Mouse (Mus musculus): ENCODE measurements around the gene Thbs4. TPM values are rescaled to one million over a fixed set of nuclear protein-coding genes. Genes with fewer than 3 reads are reported as not detected.

Gene Thbs4
- polyA plus RNA-seq, 1 experiment from 2014 or later, result 36.0 TPM

GRCm38 (mm10) chr13:92806785-92807184 lies 12.2 kb upstream of the Thbs4 start:
- H3K4me3 ChIP-seq (ENCODE audit: control insufficient read depth in 1 of 2, insufficient read depth in 1 of 2, low read depth in 1 of 2, low read length in 2 of 2), result no peak overlapping the region
- H3K4me2 ChIP-seq (ENCODE audit: low read length), result no peak overlapping the region
- ATAC-seq (ENCODE audit: insufficient number of reproducible peaks, insufficient read depth, low FRiP score, low read depth), result no peak
- H3K9ac ChIP-seq (ENCODE audit: low read length), result no peak overlapping the region
- no peaks in the 10 kb centered on the region for H3K36me3 ChIP-seq (ENCODE audit: control insufficient read depth, insufficient read depth, low read length)
- H3K9me3 ChIP-seq (ENCODE audit: control insufficient read depth, low read length), result no peaks in the 10 kb centered on the region
- no peaks in the 10 kb centered on the region for H3K27me3 ChIP-seq (ENCODE audit: control insufficient read depth, insufficient read depth, low read length)
- H3K4me1 ChIP-seq (ENCODE audit: control insufficient read depth in 2 of 2, insufficient read depth in 2 of 2, low read length in 2 of 2), result no peaks in the 10 kb centered on the region
- no peak overlapping the region for H3K27ac ChIP-seq (replicated peaks in 1 of 2; ENCODE audit: control insufficient read depth in 1 of 2, insufficient read depth in 1 of 2, low read depth in 2 of 2, low read length in 2 of 2)

- Histone ChIP-seq H3K36me3 (ENCODE audit: control insufficient read depth, insufficient read depth, low read length) (no peaks in the 10 kb centered on the region), H3K9me3 (ENCODE audit: control insufficient read depth, low read length) (no peaks in the 10 kb centered on the region), H3K4me3 (ENCODE audit: control insufficient read depth in 1 of 2, insufficient read depth in 1 of 2, low read depth in 1 of 2, low read length in 2 of 2) (no peak overlapping the region), H3K9ac (ENCODE audit: low read length) (no peak overlapping the region), H3K4me2 (ENCODE audit: low read length) (no peak overlapping the region), H3K27ac (replicated peaks in 1 of 2; ENCODE audit: control insufficient read depth in 1 of 2, insufficient read depth in 1 of 2, low read depth in 2 of 2, low read length in 2 of 2) (no peak overlapping the region), H3K4me1 (ENCODE audit: control insufficient read depth in 2 of 2, insufficient read depth in 2 of 2, low read length in 2 of 2) (no peaks in the 10 kb centered on the region; a peak in 2 of 4 replicates), H3K27me3 (ENCODE audit: control insufficient read depth, insufficient read depth, low read length) (0 out of 2 replicates have a peak, but pooled peaks cover under 1% of the 10 kb centered on the region)
- ATAC-seq (ENCODE audit: insufficient number of reproducible peaks, insufficient read depth, low FRiP score, low read depth), result no peak
- 54% methylated on average over 7 of the region's 7 CpGs for WGBS
These were observed 4.8 kb upstream of the Thbs4 start for GRCm38 (mm10) chr13:92799306-92799925.

- no peaks in the 10 kb centered on the region for H3K36me3 ChIP-seq (ENCODE audit: control insufficient read depth, insufficient read depth, low read length)
- H3K27ac ChIP-seq (replicated peaks in 1 of 2; ENCODE audit: control insufficient read depth in 1 of 2, insufficient read depth in 1 of 2, low read depth in 2 of 2, low read length in 2 of 2), result no peak overlapping the region
- WGBS, result 65% methylated on average over 2 of the region's 2 CpGs
- no peak overlapping the region for H3K4me2 ChIP-seq (ENCODE audit: low read length)
- no peak overlapping the region for H3K9ac ChIP-seq (ENCODE audit: low read length)
- peaks cover 5% of the 10 kb centered on the region; the same call in 1 of the 2 replicates for H3K27me3 ChIP-seq (ENCODE audit: control insufficient read depth, insufficient read depth, low read length)
- no peaks in the 10 kb centered on the region; a peak in 2 of 4 replicates for H3K4me1 ChIP-seq (ENCODE audit: control insufficient read depth in 2 of 2, insufficient read depth in 2 of 2, low read length in 2 of 2)
- no peak overlapping the region for H3K4me3 ChIP-seq (ENCODE audit: control insufficient read depth in 1 of 2, insufficient read depth in 1 of 2, low read depth in 1 of 2, low read length in 2 of 2)
- H3K9me3 ChIP-seq (ENCODE audit: control insufficient read depth, low read length), result no peaks in the 10 kb centered on the region
- ATAC-seq (ENCODE audit: insufficient number of reproducible peaks, insufficient read depth, low FRiP score, low read depth), result no peak
These were observed 4.2 kb upstream of the Thbs4 start for GRCm38 (mm10) chr13:92798830-92799229.

DNA sequence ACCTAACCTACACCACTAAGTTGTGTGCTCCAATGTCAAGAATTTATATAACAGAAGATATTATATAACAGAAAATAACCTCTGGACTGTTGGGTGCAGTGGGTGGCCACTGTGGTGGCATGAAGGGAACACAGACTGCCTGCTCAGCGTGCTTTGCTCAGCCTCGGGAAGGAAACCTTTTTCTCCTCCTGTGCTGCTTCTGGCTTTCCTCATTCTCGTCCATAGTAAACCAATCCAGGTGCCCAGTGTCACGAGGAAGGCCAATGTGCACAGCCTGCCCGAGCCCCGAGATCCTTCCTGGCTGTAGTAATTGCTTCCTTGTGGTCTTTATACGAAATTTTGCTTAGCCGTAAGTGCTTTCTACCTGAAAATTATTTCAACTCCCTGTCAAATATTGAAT lies 982 bp downstream of the Thbs4 start:
- H3K4me1 ChIP-seq (ENCODE audit: control insufficient read depth in 2 of 2, insufficient read depth in 2 of 2, low read length in 2 of 2), result peaks cover 0 to 2% of the 10 kb centered on the region in 2 experiments; a peak in 2 of 4 replicates
- peak overlapping the region; percentile 3 to 54; a peak in 3 of 4 replicates for H3K4me3 ChIP-seq (ENCODE audit: control insufficient read depth in 1 of 2, insufficient read depth in 1 of 2, low read depth in 1 of 2, low read length in 2 of 2)
- no peak for ATAC-seq (ENCODE audit: insufficient number of reproducible peaks, insufficient read depth, low FRiP score, low read depth)
- H3K27ac ChIP-seq (replicated peaks in 1 of 2; ENCODE audit: control insufficient read depth in 1 of 2, insufficient read depth in 1 of 2, low read depth in 2 of 2, low read length in 2 of 2), result 0 out of 4 replicates have a peak overlapping the region, but pooled peaks of 1 of the 2 experiments have one; percentile 42
- peak overlapping the region; percentile 81 for H3K4me2 ChIP-seq (ENCODE audit: low read length)
- WGBS, result 67% methylated on average over 8 of the region's 8 CpGs
- no peaks in the 10 kb centered on the region for H3K9me3 ChIP-seq (ENCODE audit: control insufficient read depth, low read length)
- H3K36me3 ChIP-seq (ENCODE audit: control insufficient read depth, insufficient read depth, low read length), result peaks cover 3% of the 10 kb centered on the region; the same call in 1 of the 2 replicates
- H3K9ac ChIP-seq (ENCODE audit: low read length), result peak overlapping the region; percentile 75
- H3K27me3 ChIP-seq (ENCODE audit: control insufficient read depth, insufficient read depth, low read length), result peaks cover 13% of the 10 kb centered on the region; the same call in 1 of the 2 replicates

DNA sequence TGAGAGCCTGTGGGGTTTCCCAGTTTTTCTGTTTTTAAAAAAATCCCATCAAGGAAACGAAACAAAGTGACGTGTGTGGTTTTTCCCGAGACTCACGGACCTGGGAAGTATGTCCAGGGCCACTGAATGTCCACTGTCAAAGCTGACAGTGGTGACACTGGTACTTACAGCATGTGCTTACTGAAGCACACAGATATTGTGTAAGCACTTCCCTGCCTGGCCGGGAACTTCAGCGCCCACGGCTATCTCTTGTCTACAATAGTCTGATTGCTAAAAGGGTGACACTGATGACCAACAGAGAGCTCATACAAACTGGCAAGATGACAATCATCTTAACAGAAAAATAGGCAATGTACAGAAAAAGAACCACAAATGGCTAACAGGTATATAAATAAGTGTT lies 3.1 kb downstream of the Thbs4 start:
- no peak overlapping the region for H3K9ac ChIP-seq (ENCODE audit: low read length)
- no peak overlapping the region for H3K4me2 ChIP-seq (ENCODE audit: low read length)
- peaks cover 13% of the 10 kb centered on the region; the same call in 1 of the 2 replicates for H3K27me3 ChIP-seq (ENCODE audit: control insufficient read depth, insufficient read depth, low read length)
- WGBS, result 23% methylated on average over 7 of the region's 7 CpGs
- no peak overlapping the region for H3K4me3 ChIP-seq (ENCODE audit: control insufficient read depth in 1 of 2, insufficient read depth in 1 of 2, low read depth in 1 of 2, low read length in 2 of 2)
- no peak overlapping the region for H3K27ac ChIP-seq (replicated peaks in 1 of 2; ENCODE audit: control insufficient read depth in 1 of 2, insufficient read depth in 1 of 2, low read depth in 2 of 2, low read length in 2 of 2)
- peaks cover 3% of the 10 kb centered on the region; the same call in 1 of the 2 replicates for H3K36me3 ChIP-seq (ENCODE audit: control insufficient read depth, insufficient read depth, low read length)
- H3K9me3 ChIP-seq (ENCODE audit: control insufficient read depth, low read length), result no peaks in the 10 kb centered on the region
- H3K4me1 ChIP-seq (ENCODE audit: control insufficient read depth in 2 of 2, insufficient read depth in 2 of 2, low read length in 2 of 2), result peaks cover 0 to 2% of the 10 kb centered on the region in 2 experiments; a peak in 2 of 4 replicates
- ATAC-seq (ENCODE audit: insufficient number of reproducible peaks, insufficient read depth, low FRiP score, low read depth), result no peak

DNA sequence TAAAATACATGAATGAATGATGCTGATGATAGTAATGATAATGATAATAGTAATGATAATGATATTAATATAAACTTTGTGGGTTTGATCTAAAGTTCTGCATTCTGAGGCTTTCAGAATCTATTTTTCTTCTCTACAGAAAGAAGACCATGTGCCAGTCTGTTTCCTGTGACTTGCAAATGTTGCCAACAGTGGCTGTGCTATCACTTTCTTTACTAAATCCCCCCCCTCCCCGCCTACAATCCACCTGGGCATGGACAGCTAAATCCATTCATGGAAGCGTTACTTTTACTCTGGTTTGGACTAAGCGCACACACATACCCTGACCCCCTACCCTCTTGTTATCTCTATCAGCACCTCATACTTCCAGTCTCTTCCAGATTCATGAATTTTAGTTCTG lies 10.3 kb downstream of the Thbs4 start:
- Histone ChIP-seq H3K27me3 (ENCODE audit: control insufficient read depth, insufficient read depth, low read length) (0 out of 2 replicates have a peak, but pooled peaks cover 3% of the 10 kb centered on the region), H3K4me1 (ENCODE audit: control insufficient read depth in 2 of 2, insufficient read depth in 2 of 2, low read length in 2 of 2) (0 out of 4 replicates have a peak, but pooled peaks cover 0 to 8% of the 10 kb centered on the region in 2 experiments), H3K9ac (ENCODE audit: low read length) (no peak overlapping the region), H3K4me2 (ENCODE audit: low read length) (no peak overlapping the region), H3K9me3 (ENCODE audit: control insufficient read depth, low read length) (no peaks in the 10 kb centered on the region), H3K4me3 (ENCODE audit: control insufficient read depth in 1 of 2, insufficient read depth in 1 of 2, low read depth in 1 of 2, low read length in 2 of 2) (no peak overlapping the region), H3K27ac (replicated peaks in 1 of 2; ENCODE audit: control insufficient read depth in 1 of 2, insufficient read depth in 1 of 2, low read depth in 2 of 2, low read length in 2 of 2) (no peak overlapping the region), H3K36me3 (ENCODE audit: control insufficient read depth, insufficient read depth, low read length) (no peaks in the 10 kb centered on the region)
- 90% methylated on average over 3 of the region's 3 CpGs for WGBS
- no peak for ATAC-seq (ENCODE audit: insufficient number of reproducible peaks, insufficient read depth, low FRiP score, low read depth)

DNA sequence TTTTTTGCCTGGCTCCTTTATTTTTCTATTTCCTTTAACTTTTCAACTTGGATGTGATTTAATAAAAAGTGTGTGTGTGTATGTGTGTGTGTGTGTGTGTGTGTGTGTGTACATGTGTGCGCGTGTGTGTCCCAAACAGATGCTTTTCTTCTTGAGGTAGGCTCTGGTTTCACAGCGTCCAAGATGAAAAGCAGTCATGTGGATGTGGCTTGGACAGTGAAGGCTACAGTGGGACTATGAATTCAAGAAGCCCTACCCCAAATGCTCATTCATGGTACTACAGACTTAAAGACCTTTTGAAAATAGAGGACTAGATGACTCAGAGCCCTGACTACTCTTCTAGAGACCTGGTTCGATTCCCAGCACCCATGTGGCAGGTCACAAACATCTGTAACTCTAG lies 11.1 kb downstream of the Thbs4 start:
- Histone ChIP-seq H3K4me3 (ENCODE audit: control insufficient read depth in 1 of 2, insufficient read depth in 1 of 2, low read depth in 1 of 2, low read length in 2 of 2) (no peak overlapping the region), H3K4me2 (ENCODE audit: low read length) (no peak overlapping the region), H3K36me3 (ENCODE audit: control insufficient read depth, insufficient read depth, low read length) (no peaks in the 10 kb centered on the region), H3K4me1 (ENCODE audit: control insufficient read depth in 2 of 2, insufficient read depth in 2 of 2, low read length in 2 of 2) (0 out of 4 replicates have a peak, but pooled peaks cover 0 to 8% of the 10 kb centered on the region in 2 experiments), H3K27ac (replicated peaks in 1 of 2; ENCODE audit: control insufficient read depth in 1 of 2, insufficient read depth in 1 of 2, low read depth in 2 of 2, low read length in 2 of 2) (no peak overlapping the region), H3K9me3 (ENCODE audit: control insufficient read depth, low read length) (no peaks in the 10 kb centered on the region), H3K27me3 (ENCODE audit: control insufficient read depth, insufficient read depth, low read length) (no peaks in the 10 kb centered on the region), H3K9ac (ENCODE audit: low read length) (no peak overlapping the region)
- ATAC-seq (ENCODE audit: insufficient number of reproducible peaks, insufficient read depth, low FRiP score, low read depth), result no peak
- 90% methylated on average over 4 of the region's 4 CpGs for WGBS
